ENCODE assay signal across 24 mouse cellular contexts in the genomic region with DNA sequence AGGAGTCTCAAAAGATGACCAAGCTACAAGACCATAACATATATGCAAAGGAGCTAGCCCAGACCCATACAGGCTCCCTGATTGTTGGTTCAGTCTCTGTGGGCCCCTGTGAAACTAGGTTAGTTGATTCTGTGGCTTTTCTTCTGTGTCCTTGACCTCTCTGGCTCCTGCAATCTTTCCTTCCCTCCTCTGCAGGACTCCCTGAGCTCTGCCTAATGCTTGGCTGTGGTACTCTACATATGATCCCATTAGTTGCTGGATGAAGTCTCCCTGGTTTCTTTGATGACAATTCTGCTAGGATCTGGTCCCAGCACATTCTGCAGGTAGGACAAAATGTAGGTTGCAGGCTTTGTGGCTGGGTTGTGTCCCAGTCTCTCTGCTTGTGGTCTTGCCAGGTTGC. TPM values are rescaled to one million over a fixed set of nuclear protein-coding genes. Genes with fewer than 3 reads are reported as not detected.
"Had no signal": no experiment of that assay in that cellular context is flagged by ENCODE, and none has a peak within 500 bp of the region (broad histone marks: within the 10 kb centered on the region; RNA-seq: fewer than 3 reads in every experiment).

No protein-coding gene starts in this region.

- H3K27ac ChIP-seq: embryonic facial prominence, embryonic 10.5 days; embryonic facial prominence, embryonic 12.5 days; embryonic facial prominence, embryonic 13.5 days; embryonic facial prominence, embryonic 15.5 days; forebrain, embryonic 10.5 days; forebrain, embryonic 12.5 days; forebrain, embryonic 13.5 days; forebrain, embryonic 15.5 days; gastrocnemius, adult 2 months; heart, adult 2 months had no signal

- H3K27me3 ChIP-seq: embryonic facial prominence, embryonic 12.5 days; embryonic facial prominence, embryonic 13.5 days; embryonic facial prominence, embryonic 15.5 days; forebrain, embryonic 12.5 days; forebrain, embryonic 13.5 days; forebrain, embryonic 15.5 days had no signal

- DNase-seq: cerebellum, adult 9-10 months; cerebellum, adult 9-11 months; cerebellum, postnatal 10 days; cerebellum, postnatal 14 days; cerebellum, postnatal 25 days; cerebellum, postnatal 36 days; embryo, embryonic 11 days; forebrain, postnatal 0 days; gastrocnemius, adult 2 months; gastrocnemius, postnatal 10 days; gastrocnemius, postnatal 14 days; gastrocnemius, postnatal 25 days; gastrocnemius, postnatal 36 days; heart, adult 18-20 months; heart, adult 2 months had no signal

- H3K36me3 ChIP-seq: embryonic facial prominence, embryonic 10.5 days; embryonic facial prominence, embryonic 12.5 days; embryonic facial prominence, embryonic 13.5 days; embryonic facial prominence, embryonic 15.5 days; forebrain, embryonic 10.5 days; forebrain, embryonic 12.5 days; forebrain, embryonic 15.5 days had no signal

- H3K4me1 ChIP-seq: embryonic facial prominence, embryonic 10.5 days; embryonic facial prominence, embryonic 13.5 days; embryonic facial prominence, embryonic 15.5 days; forebrain, embryonic 10.5 days; forebrain, embryonic 12.5 days; forebrain, embryonic 13.5 days; forebrain, embryonic 15.5 days had no signal

- H3K4me3 ChIP-seq: embryonic facial prominence, embryonic 10.5 days; embryonic facial prominence, embryonic 12.5 days; embryonic facial prominence, embryonic 13.5 days; embryonic facial prominence, embryonic 15.5 days; erythroblast, embryonic 14.5 days; forebrain, embryonic 10.5 days; forebrain, embryonic 12.5 days; forebrain, embryonic 13.5 days; forebrain, embryonic 15.5 days; gastrocnemius, adult 2 months; heart, adult 2 months had no signal

RNA-seq across cellular contexts. Expression of gene Plau, which starts 15.3 kb away (rescaled TPM):
- polyA plus RNA-seq: erythroblast, embryonic 14.5 days had no signal
